Mouse (Mus musculus) testis, adult 2 months (tissue): ENCODE data around the gene Ifit1bl1. TPM values are rescaled to one million over a fixed set of nuclear protein-coding genes. Genes with fewer than 3 reads are reported as not detected.
"Not testable (repeated sequence)": the region's sequence is repeated elsewhere in the genome, so short reads cannot be mapped to it uniquely, and the experiment has no call there.

Experiments
- H3K27ac ChIP-seq: fragments of 200-500 bp; 2 replicates; pipeline ENCODE4 v1.5.1; 2012; ENCODE audit warnings: low read depth, low read length; ENCODE audit not compliant: control insufficient read depth, insufficient read depth
- H3K27me3 ChIP-seq: fragments of 200-500 bp; 2 replicates; pipeline ENCODE4 v1.6.1; 2012; ENCODE audit warnings: mild to moderate bottlenecking, low read length, moderate library complexity; ENCODE audit not compliant: control insufficient read depth, insufficient read depth
- H3K36me3 ChIP-seq: fragments of 200-500 bp; 2 replicates; pipeline ENCODE4 v1.6.1; 2012; ENCODE audit warnings: mild to moderate bottlenecking, low read length; ENCODE audit not compliant: control insufficient read depth, insufficient read depth
- H3K4me1 ChIP-seq: fragments of 200-500 bp; 2 replicates; pipeline ENCODE4 v1.6.1; 2012; ENCODE audit warnings: low read length; ENCODE audit not compliant: control insufficient read depth, insufficient read depth
- H3K4me3 ChIP-seq: fragments of 200-500 bp; 2 replicates; pipeline ENCODE4 v1.5.1; 2012; ENCODE audit warnings: low read depth, mild to moderate bottlenecking, low read length, moderate library complexity, mixed read lengths; ENCODE audit not compliant: control insufficient read depth
- CTCF ChIP-seq: fragments of 200-500 bp; IDR thresholded peaks from 2 replicates; pipeline ENCODE4 v1.5.1; 2012; ENCODE audit warnings: low read depth, mild to moderate bottlenecking, inconsistent platforms, low read length, moderate library complexity; ENCODE audit not compliant: control insufficient read depth, insufficient read depth, insufficient replicate concordance
- POLR2A ChIP-seq: fragments of 200-500 bp; IDR thresholded peaks from 2 replicates; pipeline ENCODE4 v1.6.1; 2012; ENCODE audit warnings: low read depth, mild to moderate bottlenecking, inconsistent platforms, low read length, moderate library complexity; ENCODE audit not compliant: control insufficient read depth
- polyA plus RNA-seq: library from polyadenylated mRNA; depleted of rRNA; stranded (reverse); fragments of >200 nt; gene quantifications from 2 replicates; pipeline ENCODE4 v1.2.3, GENCODE M21; 2012

The Ifit1bl1 gene
- polyA plus RNA-seq, 1 experiment = not detected

DNA sequence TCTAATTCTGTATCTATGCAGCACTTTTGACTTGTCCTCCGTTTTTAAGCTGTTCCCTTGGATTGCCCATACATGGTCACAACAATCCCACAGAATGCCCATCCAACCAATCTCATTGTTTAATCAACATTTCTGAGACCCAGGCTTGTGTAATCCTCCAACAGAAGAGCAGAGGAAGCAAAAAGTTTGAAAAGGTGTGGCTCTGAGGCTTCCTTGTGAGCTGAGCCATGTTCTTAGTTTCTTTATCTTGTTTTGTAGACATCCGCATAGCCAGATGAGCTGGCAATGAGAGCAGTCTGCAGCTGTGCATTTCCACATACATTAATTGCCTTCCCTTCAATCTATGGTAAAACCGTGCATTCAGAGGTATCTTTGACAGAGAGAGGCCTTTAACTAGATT lies 3.7 kb upstream of the Ifit1bl1 start:
- no peaks in the 10 kb centered on the region for H3K36me3 ChIP-seq
- H3K27me3 ChIP-seq = no peaks in the 10 kb centered on the region
- TF ChIP-seq CTCF (no peak), POLR2A (no peak)
- no peaks in the 10 kb centered on the region for H3K4me1 ChIP-seq
- no peak overlapping the region for H3K4me3 ChIP-seq
- H3K27ac ChIP-seq = no peak overlapping the region

DNA sequence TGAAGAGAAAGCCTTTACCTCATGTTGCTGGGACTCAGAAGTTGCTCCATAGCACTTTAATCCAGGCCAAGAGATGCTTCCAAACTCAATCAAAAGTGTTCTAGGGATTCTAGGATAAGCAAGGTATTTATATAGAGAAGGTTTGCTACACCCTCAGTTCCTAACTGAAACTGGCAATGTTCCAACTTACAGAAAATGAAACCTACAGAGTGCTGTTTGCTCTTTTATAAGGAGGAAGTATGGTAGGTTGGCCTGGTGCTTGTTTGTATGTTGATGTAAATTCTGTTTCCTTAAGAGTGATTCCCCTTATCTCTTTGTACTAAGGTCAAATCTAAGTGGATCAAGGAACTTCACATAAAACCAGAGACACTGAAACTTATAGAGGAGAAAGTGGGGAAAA lies 2.5 kb downstream of the Ifit1bl1 start:
- not testable (repeated sequence) for H3K4me1 ChIP-seq, H3K27ac ChIP-seq, H3K36me3 ChIP-seq, H3K4me3 ChIP-seq, H3K27me3 ChIP-seq

DNA sequence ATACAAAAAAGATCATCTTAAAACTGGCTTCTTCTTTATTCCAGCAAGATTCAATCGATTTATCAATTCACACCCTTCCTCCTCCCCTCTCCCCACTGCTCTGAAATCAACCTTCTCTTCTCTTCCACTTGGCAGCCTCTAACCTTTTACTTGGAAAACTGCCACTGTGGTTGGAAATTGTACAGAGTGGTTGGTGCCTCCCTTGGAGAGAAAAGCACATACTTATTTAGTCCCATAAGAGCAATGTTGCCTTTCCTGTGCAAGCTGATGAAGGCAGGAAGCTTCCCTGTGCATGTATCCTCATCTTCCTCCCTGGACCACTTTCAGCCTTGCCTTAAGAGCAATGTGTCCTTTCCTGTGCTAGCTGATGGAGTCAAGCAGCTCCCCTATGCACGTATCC lies 3.4 kb downstream of the Ifit1bl1 start:
- no peak overlapping the region for H3K4me3 ChIP-seq
- H3K27ac ChIP-seq = no peak overlapping the region
- H3K4me1 ChIP-seq = no peaks in the 10 kb centered on the region
- no peaks in the 10 kb centered on the region for H3K36me3 ChIP-seq
- TF ChIP-seq POLR2A (no peak), CTCF (no peak)
- no peaks in the 10 kb centered on the region for H3K27me3 ChIP-seq

- H3K4me1 ChIP-seq = no peaks in the 10 kb centered on the region
- H3K27ac ChIP-seq = no peak overlapping the region
- H3K36me3 ChIP-seq = no peaks in the 10 kb centered on the region
- no peak overlapping the region for H3K4me3 ChIP-seq
- TF ChIP-seq POLR2A (no peak), CTCF (no peak)
- no peaks in the 10 kb centered on the region for H3K27me3 ChIP-seq
Measured at GRCm38 (mm10) chr19:34596811-34597210, 4.9 kb downstream of the Ifit1bl1 start.

DNA sequence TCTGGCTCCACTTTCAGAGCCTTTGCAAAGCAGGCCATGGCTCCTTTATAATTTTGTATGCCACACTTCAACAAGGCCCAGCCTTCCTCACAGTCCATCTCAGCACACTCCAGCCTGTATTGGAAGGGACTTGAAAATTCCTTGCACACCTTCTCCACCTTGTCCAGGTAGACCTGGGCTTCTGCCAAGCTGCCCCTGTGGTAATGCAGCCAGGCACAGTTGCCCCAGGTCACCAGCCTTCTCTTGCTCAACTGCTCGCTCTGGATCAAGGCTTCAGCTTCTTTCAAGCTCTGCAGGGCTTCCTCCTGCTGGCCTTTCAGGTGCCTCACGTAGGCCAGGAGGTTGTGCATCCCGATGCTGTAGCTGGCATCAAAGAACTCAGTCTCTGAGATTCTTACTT lies 7.2 kb downstream of the Ifit1bl1 start:
- not testable (repeated sequence) for H3K4me1 ChIP-seq, H3K4me3 ChIP-seq, H3K27ac ChIP-seq, H3K36me3 ChIP-seq, H3K27me3 ChIP-seq

GRCm38 (mm10) chr19:34593456-34593855 lies 8.3 kb downstream of the Ifit1bl1 start:
- TF ChIP-seq POLR2A (no peak), CTCF (no peak)
- Histone ChIP-seq H3K4me1 (no peaks in the 10 kb centered on the region), H3K4me3 (no peak overlapping the region), H3K36me3 (no peaks in the 10 kb centered on the region), H3K27me3 (no peaks in the 10 kb centered on the region), H3K27ac (no peak overlapping the region)

- TF ChIP-seq CTCF (no peak), POLR2A (no peak)
- H3K27me3 ChIP-seq = no peaks in the 10 kb centered on the region
- no peaks in the 10 kb centered on the region for H3K36me3 ChIP-seq
- H3K27ac ChIP-seq = no peak overlapping the region
- H3K4me3 ChIP-seq = no peak overlapping the region
- H3K4me1 ChIP-seq = peaks cover 3% of the 10 kb centered on the region
Measured at GRCm38 (mm10) chr19:34588959-34589358, 12.8 kb downstream of the Ifit1bl1 start.

DNA sequence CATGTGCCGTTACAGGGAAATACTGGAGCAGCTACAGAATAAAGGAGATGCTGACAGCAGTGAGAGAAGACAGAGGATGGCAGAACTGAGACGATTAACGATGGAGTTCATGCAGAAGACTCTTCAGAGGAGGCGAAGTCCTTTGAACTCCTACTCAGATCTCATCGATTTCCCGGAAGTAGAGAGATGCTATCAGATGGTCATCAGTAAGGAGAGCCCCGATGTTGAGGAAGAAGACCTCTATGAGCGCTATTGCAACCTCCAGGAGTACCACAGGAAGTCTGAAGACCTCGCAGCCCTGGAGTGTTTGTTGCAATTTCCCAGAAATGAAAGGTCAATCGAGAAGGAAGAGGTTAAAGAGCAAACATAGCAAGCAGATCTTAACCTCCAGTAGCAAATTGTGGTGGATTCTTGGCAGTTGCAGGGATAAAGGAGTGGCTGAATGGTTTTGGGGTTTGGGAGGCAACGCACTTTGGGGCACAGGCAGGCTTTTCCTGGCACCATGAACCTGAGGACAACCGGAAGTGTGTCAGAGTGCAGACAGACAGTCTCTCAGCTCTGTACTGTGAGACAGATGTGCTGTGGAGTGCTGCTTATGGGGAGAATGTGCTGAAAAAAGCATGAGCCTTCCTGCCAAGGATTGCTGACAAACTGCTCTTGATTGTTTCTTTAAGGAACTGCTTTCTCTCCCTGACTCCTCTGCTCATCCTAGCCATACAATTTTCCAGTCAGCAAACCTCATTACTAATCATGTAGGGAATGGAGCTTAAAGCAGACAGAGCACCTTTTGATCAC lies 13.7 kb downstream of the Ifit1bl1 start:
- H3K4me3 ChIP-seq, H3K4me1 ChIP-seq, H3K27me3 ChIP-seq, H3K36me3 ChIP-seq, H3K27ac ChIP-seq: not testable (repeated sequence)

GRCm38 (mm10) chr19:34585740-34586458 lies 15.9 kb downstream of the Ifit1bl1 start:
- not testable (repeated sequence) for H3K27me3 ChIP-seq, H3K4me3 ChIP-seq, H3K36me3 ChIP-seq, H3K4me1 ChIP-seq, H3K27ac ChIP-seq

- not testable (repeated sequence) for H3K4me1 ChIP-seq, H3K27ac ChIP-seq, H3K4me3 ChIP-seq, H3K36me3 ChIP-seq, H3K27me3 ChIP-seq
Measured at GRCm38 (mm10) chr19:34583126-34583766, 18.5 kb downstream of the Ifit1bl1 start, which contains the start of gene Ifit3. Gene Ifit3 (plus strand): TSS chr19:34583531.
